Comparison of ENCODE assay signal across 8 mouse cellular contexts in genomic region chr1:20951300-20951763, GRCm38 (mm10). TPM values are rescaled to one million over a fixed set of nuclear protein-coding genes. Genes with fewer than 3 reads are reported as not detected.
DNase-seq lines count a peak whose midpoint lies in the region; ATAC-seq lines count a peak whose summit lies in the region.

Gene Efhc1 (plus strand): TSS chr1:20951626.

- ATAC-seq in CD4-positive, CD25-positive, alpha-beta regulatory T cell, adult 4 months, result peak; percentile 95
- peak; percentile 95 for ATAC-seq in heart, embryonic 14.5 days (ENCODE audit: insufficient number of reproducible peaks, insufficient read depth, low FRiP score, low read depth)
- peak; percentile 94 for ATAC-seq in liver, embryonic 11.5 days (replicated peaks; ENCODE audit: low FRiP score)

- peak; percentile 68 for DNase-seq in c-Kit-positive CD71-negative TER-119-negative erythroid progenitor cells, embryonic 14.5 days (ENCODE audit: low read depth)
- DNase-seq in forebrain, embryonic 10.5 days (ENCODE audit: extremely low spot score, low spot score), result peak; percentile 97
- peak; percentile 96 for DNase-seq in kidney, postnatal 10 days
- DNase-seq in liver, embryonic 11.5 days (ENCODE audit: low spot score), result peak; percentile 92
- DNase-seq in naive thymus-derived CD4-positive, alpha-beta T cell, adult 2 months (ENCODE audit: low read depth), result peak; percentile 88
- peak; percentile 86 for DNase-seq in splenic B cell, adult 2 months (ENCODE audit: low read depth, low spot score)

- peak within 1 kb of the TSS; percentile 61 for H3K4me3 ChIP-seq in forebrain, embryonic 10.5 days
- peak within 1 kb of the TSS; percentile 54 for H3K4me3 ChIP-seq in heart, embryonic 14.5 days (ENCODE audit: control insufficient read depth in 1 of 2, insufficient read depth in 1 of 2, low read depth in 1 of 2, low read length in 2 of 2)
- peak within 1 kb of the TSS; percentile 61 for H3K4me3 ChIP-seq in liver, embryonic 11.5 days (ENCODE audit: low read depth, low read length)

- under 1% methylated on average over 23 of the region's 23 CpGs for WGBS in forebrain, embryonic 10.5 days
- WGBS in heart, embryonic 14.5 days, result under 1% methylated on average over 22 of the region's 23 CpGs
- WGBS in liver, embryonic 11.5 days, result under 1% methylated on average over 23 of the region's 23 CpGs

- H3K4me2 ChIP-seq in heart, embryonic 14.5 days (ENCODE audit: low read length), result peak within 1 kb of the TSS; percentile 69
- peak within 1 kb of the TSS; percentile 85 for H3K4me2 ChIP-seq in liver, embryonic 11.5 days

- peak within 1 kb of the TSS; percentile 91 for H3K27ac ChIP-seq in forebrain, embryonic 10.5 days
- peak within 1 kb of the TSS; percentile 53 to 67 for H3K27ac ChIP-seq in heart, embryonic 14.5 days (replicated peaks in 1 of 2; ENCODE audit: control insufficient read depth in 1 of 2, insufficient read depth in 1 of 2, low read depth in 2 of 2, low read length in 2 of 2)
- H3K27ac ChIP-seq in liver, embryonic 11.5 days (ENCODE audit: low read depth, low read length), result no peak within 1 kb of the TSS; the same call in 1 of the 2 replicates

- peak within 1 kb of the TSS; percentile 55 for H3K9ac ChIP-seq in heart, embryonic 14.5 days (ENCODE audit: low read length)
- H3K9ac ChIP-seq in liver, embryonic 11.5 days (ENCODE audit: low read depth, low read length), result peak within 1 kb of the TSS; percentile 52

- H3K36me3 ChIP-seq in forebrain, embryonic 10.5 days (replicated peaks), result no peaks in the 10 kb centered on the region
- H3K36me3 ChIP-seq in heart, embryonic 14.5 days (ENCODE audit: control insufficient read depth, insufficient read depth, low read length), result no peaks in the 10 kb centered on the region
- H3K36me3 ChIP-seq in liver, embryonic 11.5 days (ENCODE audit: control insufficient read depth, insufficient read depth, low read length), result no peaks in the 10 kb centered on the region
- H3K36me3 ChIP-seq in splenic B cell, adult 2 months (ENCODE audit: control insufficient read depth, insufficient read depth, low read length, poor library complexity, severe bottlenecking), result no peaks in the 10 kb centered on the region

- H3K4me1 ChIP-seq in forebrain, embryonic 10.5 days, result peaks cover 15% of the 10 kb centered on the region
- peaks cover 5 to 7% of the 10 kb centered on the region in 2 experiments; a peak in 2 of 4 replicates for H3K4me1 ChIP-seq in heart, embryonic 14.5 days (ENCODE audit: control insufficient read depth in 2 of 2, insufficient read depth in 2 of 2, low read length in 2 of 2)
- no peaks in the 10 kb centered on the region for H3K4me1 ChIP-seq in liver, embryonic 11.5 days (replicated peaks; ENCODE audit: control insufficient read depth, insufficient read depth, low read length)

- H3K27me3 ChIP-seq in forebrain, embryonic 10.5 days (ENCODE audit: poor library complexity, severe bottlenecking), result no peaks in the 10 kb centered on the region
- H3K27me3 ChIP-seq in heart, embryonic 14.5 days (ENCODE audit: control insufficient read depth, insufficient read depth, low read length), result no peaks in the 10 kb centered on the region
- H3K27me3 ChIP-seq in liver, embryonic 11.5 days (replicated peaks; ENCODE audit: control insufficient read depth, insufficient read depth, low read length), result no peaks in the 10 kb centered on the region
- no peaks in the 10 kb centered on the region for H3K27me3 ChIP-seq in splenic B cell, adult 2 months (ENCODE audit: control insufficient read depth, insufficient read depth, low read length, poor library complexity, severe bottlenecking)

- H3K9me3 ChIP-seq in forebrain, embryonic 10.5 days, result no peaks in the 10 kb centered on the region; the same call in 1 of the 2 replicates
- no peaks in the 10 kb centered on the region for H3K9me3 ChIP-seq in heart, embryonic 14.5 days (ENCODE audit: control insufficient read depth, low read length)
- no peaks in the 10 kb centered on the region for H3K9me3 ChIP-seq in liver, embryonic 11.5 days (ENCODE audit: control insufficient read depth, low read length)

RNA-seq across cellular contexts. Expression of gene Efhc1, which starts in this region (rescaled TPM):
- 1 to 10 TPM in 1 of 2 experiments, under 1 TPM in 1; 0.54 to 1.2 TPM for polyA plus RNA-seq in CD4-positive, CD25-positive, alpha-beta regulatory T cell, adult 4 months (2017; shearing (Covaris generic))
- 1.3 and 2.1 TPM in 2 replicates for polyA plus RNA-seq in forebrain, embryonic 10.5 days (2016; fragmentation: Nextera tagmentation; extraction: Ambion mirVana)
- polyA plus RNA-seq in heart, embryonic 14.5 days (2014; fragmentation: Nextera tagmentation; extraction: Ambion mirVana), result 0.81 and 1.9 TPM in 2 replicates
- polyA plus RNA-seq in liver, embryonic 11.5 days (2014; fragmentation: Nextera tagmentation; extraction: Ambion mirVana), result 0.58 and 1.2 TPM in 2 replicates
